Comparison of ENCODE assay signal across 27 mouse cellular contexts in genomic region chr8:53412101-53412500, GRCm38 (mm10).
DNase-seq lines count a peak whose midpoint lies in the region; ATAC-seq and TF ChIP-seq lines count a peak whose summit lies in the region.
"Had no signal": no experiment of that assay in that cellular context is flagged by ENCODE, and none has a peak within 500 bp of the region (broad histone marks: within the 10 kb centered on the region; RNA-seq: fewer than 3 reads in every experiment).

No protein-coding gene starts in this region.

- in situ Hi-C loops in CH12.LX (cut with MboI; ENCODE audit: low pct_ligation_motif_present, low pct_unique_long_range_greater_than_20kb, low sequenced_read_pairs) = no loop called here

- WGBS in intestine, postnatal 0 days = 70% methylated on average over 3 of the region's 3 CpGs
- 63% methylated on average over 3 of the region's 3 CpGs for WGBS in intestine, embryonic 16.5 days
- 54% methylated on average over 3 of the region's 3 CpGs for WGBS in lung, postnatal 0 days
- 57% methylated on average over 3 of the region's 3 CpGs for WGBS in lung, adult 2 months

- no peaks in the 10 kb centered on the region for H3K4me1 ChIP-seq in intestine, postnatal 0 days (replicated peaks; ENCODE audit: control insufficient read depth, insufficient read depth, low read length)
- H3K4me1 ChIP-seq in intestine, embryonic 16.5 days (ENCODE audit: control insufficient read depth, insufficient read depth, low read length) = no peaks in the 10 kb centered on the region
- no peaks in the 10 kb centered on the region for H3K4me1 ChIP-seq in lung, postnatal 0 days (ENCODE audit: insufficient read depth, low read depth, low read length)
- H3K4me1 ChIP-seq in lung, adult 2 months (ENCODE audit: control insufficient read depth, insufficient read depth, low read length) = no peaks in the 10 kb centered on the region
- H3K4me1 ChIP-seq in CH12.LX (ENCODE audit: control insufficient read depth in 1 of 2, insufficient read depth in 2 of 2) = no peaks in the 10 kb centered on the region
- H3K4me1 ChIP-seq: hindbrain, embryonic 10.5 days; limb, embryonic 10.5 days; liver, embryonic 15.5 days; neural tube, embryonic 13.5 days had no signal

- H3K4me3 ChIP-seq in intestine, postnatal 0 days (ENCODE audit: low read depth, low read length) = no peak overlapping the region
- no peak overlapping the region for H3K4me3 ChIP-seq in intestine, embryonic 16.5 days (ENCODE audit: low read length)
- H3K4me3 ChIP-seq in lung, postnatal 0 days (ENCODE audit: low read depth, low read length) = no peak overlapping the region
- no peak overlapping the region for H3K4me3 ChIP-seq in lung, adult 2 months (replicated peaks; ENCODE audit: extremely low read depth, low read depth, low read length)
- H3K4me3 ChIP-seq in CH12.LX (replicated peaks in 1 of 3; ENCODE audit: low read depth in 2 of 3, low read length in 2 of 3, poor library complexity in 1 of 3) = no peak overlapping the region
- H3K4me3 ChIP-seq: hindbrain, embryonic 10.5 days; limb, embryonic 10.5 days; liver, embryonic 15.5 days; myocyte; neural tube, embryonic 13.5 days had no signal

- no peak overlapping the region for H3K4me2 ChIP-seq in intestine, postnatal 0 days (replicated peaks; ENCODE audit: low read depth)
- no peak overlapping the region for H3K4me2 ChIP-seq in intestine, embryonic 16.5 days (ENCODE audit: low read depth, low read length)
- no peak overlapping the region for H3K4me2 ChIP-seq in lung, postnatal 0 days (replicated peaks; ENCODE audit: low read depth, low read length)
- H3K4me2 ChIP-seq in CH12.LX (ENCODE audit: insufficient read depth, low read depth, poor library complexity, severe bottlenecking) = no peak overlapping the region
- H3K4me2 ChIP-seq: heart, embryonic 11.5 days; liver, embryonic 15.5 days; midbrain, embryonic 11.5 days; neural tube, embryonic 13.5 days had no signal

- H3K9ac ChIP-seq in intestine, postnatal 0 days (ENCODE audit: low read depth, low read length) = no peak overlapping the region
- H3K9ac ChIP-seq in intestine, embryonic 16.5 days (ENCODE audit: low read depth, low read length) = no peak overlapping the region
- H3K9ac ChIP-seq in lung, postnatal 0 days (replicated peaks; ENCODE audit: low read depth) = no peak overlapping the region
- no peak overlapping the region for H3K9ac ChIP-seq in CH12.LX (ENCODE audit: insufficient read depth, low read depth)
- H3K9ac ChIP-seq: liver, embryonic 15.5 days; neural tube, embryonic 13.5 days had no signal

- TF ChIP-seq CTCF in intestine, postnatal 0 days (IDR thresholded peaks at IDR 0.05; ENCODE audit: low read depth) = peak; percentile 30
- TF ChIP-seq CTCF in lung, postnatal 0 days (IDR thresholded peaks at IDR 0.05) = peak; percentile 4; the same call in 1 of the 2 replicates
- TF ChIP-seq CTCF in lung, adult 2 months (IDR thresholded peaks at IDR 0.05; ENCODE audit: insufficient read depth, low read length) = no peak
- no peak; a peak in 1 of 4 replicates for TF ChIP-seq CTCF in CH12.LX (conservative IDR thresholded peaks at IDR 0.05 in 1 of 2, IDR thresholded peaks at IDR 0.05 in 1 of 2; ENCODE audit: low read depth in 2 of 2, low read length in 2 of 2)
- TF ChIP-seq CTCF in brain, embryonic 14.5 days (IDR thresholded peaks at IDR 0.05; ENCODE audit: borderline replicate concordance, extremely low read depth, insufficient read depth, insufficient read length) = no peak

- TF ChIP-seq POLR2A in lung, adult 2 months (IDR thresholded peaks at IDR 0.05; ENCODE audit: borderline replicate concordance, extremely low read depth, low read depth, low read length) = no peak
- TF ChIP-seq POLR2A in CH12.LX (IDR thresholded peaks at IDR 0.05; ENCODE audit: low read depth, low read length) = no peak
- no peak for TF ChIP-seq POLR2A in brain, embryonic 14.5 days (IDR thresholded peaks at IDR 0.05; ENCODE audit: borderline replicate concordance, extremely low read depth, insufficient read depth, insufficient read length, poor library complexity, severe bottlenecking)

- no peak for TF ChIP-seq EP300 in lung, postnatal 0 days (IDR thresholded peaks at IDR 0.05)
- TF ChIP-seq EP300 in CH12.LX (IDR thresholded peaks at IDR 0.05; ENCODE audit: low read length) = no peak

- DNase-seq in lung, postnatal 0 days (ENCODE audit: low spot score) = no peak
- no peak for DNase-seq in lung, adult 2 months
- no peak for DNase-seq in CH12.LX (ENCODE audit: extremely low read depth)
- peak; percentile 73 for DNase-seq in brain, embryonic 14.5 days (ENCODE audit: low read depth)
- DNase-seq in right cerebral cortex, postnatal 4 days = no peak
- no peak for DNase-seq in urinary bladder, adult 18-20 months (ENCODE audit: low spot score in 2 of 2)
- DNase-seq: adrenal gland, postnatal 36 days; cerebellum, adult 18-20 months; gastrocnemius, postnatal 14 days; heart, adult 11 months; kidney, adult 8-10 months; kidney, postnatal 25 days; liver; lung, postnatal 10 days; right cerebral cortex, adult 18-20 months; thymus, postnatal 14 days had no signal

- H3K79me2 ChIP-seq in CH12.LX (replicated peaks; ENCODE audit: control insufficient read depth, extremely low read depth, insufficient read depth, poor library complexity, severe bottlenecking) = no peaks in the 10 kb centered on the region

- H3K9me3 ChIP-seq in intestine, postnatal 0 days (ENCODE audit: control insufficient read depth) = no peaks in the 10 kb centered on the region
- no peaks in the 10 kb centered on the region for H3K9me3 ChIP-seq in intestine, embryonic 16.5 days (ENCODE audit: control insufficient read depth, low read length)
- no peaks in the 10 kb centered on the region for H3K9me3 ChIP-seq in lung, postnatal 0 days (ENCODE audit: low read length)
- H3K9me3 ChIP-seq in CH12.LX (replicated peaks; ENCODE audit: low read length) = no peaks in the 10 kb centered on the region
- H3K9me3 ChIP-seq: hindbrain, embryonic 10.5 days; limb, embryonic 10.5 days; liver, embryonic 15.5 days; neural tube, embryonic 13.5 days had no signal

- no peaks in the 10 kb centered on the region for H3K27me3 ChIP-seq in intestine, postnatal 0 days (replicated peaks; ENCODE audit: control insufficient read depth, insufficient read depth, low read length)
- no peaks in the 10 kb centered on the region for H3K27me3 ChIP-seq in intestine, embryonic 16.5 days (replicated peaks; ENCODE audit: control insufficient read depth, insufficient read depth, low read length)
- H3K27me3 ChIP-seq in lung, postnatal 0 days (replicated peaks; ENCODE audit: insufficient read depth, low read length) = no peaks in the 10 kb centered on the region
- H3K27me3 ChIP-seq in CH12.LX (replicated peaks) = no peaks in the 10 kb centered on the region
- H3K27me3 ChIP-seq: liver, embryonic 15.5 days; neural tube, embryonic 13.5 days had no signal

- no peak overlapping the region for H3K27ac ChIP-seq in intestine, postnatal 0 days (ENCODE audit: low read depth, low read length)
- no peak overlapping the region for H3K27ac ChIP-seq in intestine, embryonic 16.5 days (ENCODE audit: low read length)
- H3K27ac ChIP-seq in lung, postnatal 0 days (ENCODE audit: low read length) = no peak overlapping the region
- H3K27ac ChIP-seq in CH12.LX (ENCODE audit: insufficient read depth, low read depth) = no peak overlapping the region
- H3K27ac ChIP-seq: hindbrain, embryonic 10.5 days; limb, embryonic 10.5 days; liver, embryonic 15.5 days; neural tube, embryonic 13.5 days had no signal

- dilution Hi-C loops in CH12.LX (cut with MboI; ENCODE audit: extremely low pct_ligation_motif_present, extremely low pct_unique_long_range_greater_than_20kb, low sequenced_read_pairs) = no loop called here

- TF ChIP-seq RAD21 in CH12.LX (IDR thresholded peaks at IDR 0.05; ENCODE audit: low read depth, low read length) = peak; percentile 28

- ATAC-seq in intestine, postnatal 0 days = no peak
- no peak for ATAC-seq in intestine, embryonic 16.5 days
- ATAC-seq in lung, postnatal 0 days = no peak
- ATAC-seq: forebrain, embryonic 16.5 days; inflammation-experienced regulatory T-cells, adult 6 months had no signal

- H3K36me3 ChIP-seq in intestine, postnatal 0 days (ENCODE audit: control insufficient read depth, insufficient read depth) = no peaks in the 10 kb centered on the region
- H3K36me3 ChIP-seq in intestine, embryonic 16.5 days (ENCODE audit: control insufficient read depth, insufficient read depth, low read length) = no peaks in the 10 kb centered on the region
- H3K36me3 ChIP-seq in lung, postnatal 0 days (ENCODE audit: insufficient read depth, low read length) = no peaks in the 10 kb centered on the region
- no peaks in the 10 kb centered on the region for H3K36me3 ChIP-seq in CH12.LX (replicated peaks in 1 of 2; ENCODE audit: control insufficient read depth in 1 of 2, insufficient read depth in 1 of 2, low read length in 1 of 2)
- H3K36me3 ChIP-seq: hindbrain, embryonic 10.5 days; limb, embryonic 10.5 days; liver, embryonic 15.5 days; neural tube, embryonic 13.5 days had no signal

TF ChIP-seq in CH12.LX, 34 proteins besides CTCF, POLR2A, EP300 and RAD21:
- TF ChIP-seq USF2 (conservative IDR thresholded peaks at IDR 0.05; ENCODE audit: low read depth, low read length) = no peak
- no peak for TF ChIP-seq MXI1 (IDR thresholded peaks at IDR 0.05; ENCODE audit: low read depth, low read length)
- no peak for TF ChIP-seq PAX5 (IDR thresholded peaks at IDR 0.05; ENCODE audit: low read length)
- no peak for TF ChIP-seq HCFC1 (IDR thresholded peaks at IDR 0.05; ENCODE audit: low read depth, low read length)
- TF ChIP-seq USF1 (IDR thresholded peaks at IDR 0.05; ENCODE audit: low read depth, low read length) = no peak
- TF ChIP-seq TCF12 (IDR thresholded peaks at IDR 0.05; ENCODE audit: low read depth, low read length) = no peak
- TF ChIP-seq NELFE (IDR thresholded peaks at IDR 0.05; ENCODE audit: low read depth, low read length) = no peak
- no peak for TF ChIP-seq JUN (IDR thresholded peaks at IDR 0.05; ENCODE audit: insufficient read depth, low read depth, low read length)
- TF ChIP-seq ETS1 (conservative IDR thresholded peaks at IDR 0.05; ENCODE audit: low read depth, low read length) = no peak
- TF ChIP-seq ZC3H11A (IDR thresholded peaks at IDR 0.05; ENCODE audit: low read depth, low read length) = no peak
- no peak for TF ChIP-seq MEF2A (IDR thresholded peaks at IDR 0.05; ENCODE audit: borderline replicate concordance, low read depth, low read length)
- no peak for TF ChIP-seq BHLHE40 (IDR thresholded peaks at IDR 0.05; ENCODE audit: low read depth, low read length)
- TF ChIP-seq ZKSCAN1 (IDR thresholded peaks at IDR 0.05; ENCODE audit: borderline replicate concordance, low read depth, low read length) = no peak
- no peak for TF ChIP-seq MAFK (IDR thresholded peaks at IDR 0.05; ENCODE audit: insufficient replicate concordance, low read length)

Comparison
In these comparisons a context has a peak if more than half of its experiments do, and no peak if none do; other contexts are left out.
1. CTCF ChIP-seq: peak in intestine, postnatal 0 days (single experiment) and lung, postnatal 0 days (single experiment); none in lung, adult 2 months (single experiment), CH12.LX (0 of 2) and brain, embryonic 14.5 days (single experiment).